Mouse (Mus musculus) cerebellum, adult 9-11 months (tissue): ENCODE results near the gene Cenpf.

Experiments
- DNase-seq: peaks from one replicate; pipeline ENCODE4 v3.0.0; 2022

Gene Cenpf

DNA sequence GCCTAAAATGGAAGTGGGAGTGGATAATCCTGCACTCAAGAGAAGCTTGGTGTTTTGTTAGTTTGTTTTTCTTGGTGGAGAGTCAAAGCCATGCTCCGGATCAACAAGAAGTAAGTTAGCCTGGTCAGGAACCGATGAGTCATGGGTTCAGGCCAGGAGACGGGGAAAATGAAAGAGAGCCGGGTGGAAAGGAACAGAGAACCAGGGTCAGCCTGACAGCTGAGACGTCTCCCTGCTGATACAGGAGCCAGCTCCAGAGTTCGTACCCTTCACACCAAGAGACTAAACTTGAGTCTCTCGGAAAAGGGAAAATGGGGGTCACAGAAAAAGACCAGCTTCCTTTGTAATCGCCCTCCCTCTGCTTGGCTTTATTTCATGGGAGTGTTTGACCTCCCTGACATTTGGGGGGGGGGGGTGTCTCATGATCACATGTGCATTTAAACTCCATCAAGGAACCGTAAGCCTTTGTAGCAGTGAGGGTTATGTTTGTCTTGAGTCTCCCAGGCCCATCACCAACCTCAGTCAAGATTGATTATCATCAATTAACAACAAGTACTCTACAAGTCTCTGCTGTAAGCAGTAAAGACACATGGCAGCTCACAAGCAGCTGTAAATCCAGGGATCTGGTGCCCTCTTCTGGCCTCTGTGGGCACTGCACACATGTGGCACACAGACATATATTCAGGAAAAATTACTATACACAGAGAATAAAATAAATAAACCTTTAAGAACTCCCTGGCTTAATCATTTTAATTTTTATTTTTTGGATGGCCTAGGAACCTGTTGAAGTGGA lies 59.7 kb downstream of the Cenpf start:
- no peak for DNase-seq

DNA sequence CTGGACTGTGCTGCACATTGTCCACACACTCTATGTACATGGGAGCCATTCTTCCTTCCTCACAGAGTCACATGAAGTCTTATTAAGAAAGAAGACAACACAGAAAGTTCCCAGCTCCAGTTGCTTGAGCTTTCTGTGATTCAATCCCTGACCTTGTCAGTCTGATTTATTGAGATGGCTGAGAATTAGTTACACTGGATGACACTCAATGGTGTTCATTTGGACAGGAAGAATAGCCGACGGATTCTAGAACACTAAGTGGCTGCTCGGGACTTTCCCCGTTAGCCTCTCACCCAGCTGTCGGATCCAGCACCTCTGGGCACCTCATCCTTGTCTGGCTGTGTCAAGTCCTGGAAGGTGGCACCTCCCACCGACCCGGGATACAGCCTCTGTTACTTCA lies 63.1 kb downstream of the Cenpf start:
- no peak for DNase-seq

DNA sequence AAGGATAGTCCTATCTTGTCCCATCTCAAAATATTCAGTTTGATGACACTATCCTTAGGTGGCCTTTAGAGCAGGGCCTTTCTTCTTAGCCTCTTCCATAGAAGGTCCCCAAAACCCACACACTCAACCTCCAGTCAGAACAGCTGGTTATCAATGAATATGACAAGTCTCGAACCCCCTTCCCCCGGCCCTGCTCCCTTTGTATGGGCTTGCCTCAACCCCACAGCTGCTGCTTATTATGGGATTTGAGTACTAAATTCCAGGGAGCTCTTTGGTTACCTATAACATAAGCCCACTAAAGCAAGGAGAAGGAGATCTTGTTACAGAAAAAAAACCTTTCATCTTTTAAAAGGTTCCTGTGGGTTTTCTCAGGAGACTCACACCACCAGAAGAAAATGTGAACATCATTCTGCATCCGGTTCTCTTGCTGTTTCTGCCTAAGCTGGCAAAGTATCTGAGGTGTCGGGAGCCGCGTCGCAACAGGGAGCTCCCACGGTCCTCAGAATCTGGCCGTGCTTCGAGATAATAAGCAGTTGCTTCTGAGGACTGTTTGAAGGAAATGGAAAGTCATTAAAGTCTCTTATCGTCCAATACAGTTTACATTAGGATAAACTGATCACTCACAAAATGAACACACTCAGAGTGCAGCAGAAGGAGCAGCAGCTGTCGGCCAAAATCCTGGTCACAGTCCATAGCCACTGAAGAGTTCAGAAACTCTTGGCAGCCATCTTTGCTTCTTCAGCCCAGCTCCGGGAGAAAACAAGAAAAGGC lies 68.7 kb downstream of the Cenpf start:
- no peak for DNase-seq

- DNase-seq, result no peak
These were observed 70.5 kb downstream of the Cenpf start for GRCm38 (mm10) chr1:189617381-189617780.

DNA sequence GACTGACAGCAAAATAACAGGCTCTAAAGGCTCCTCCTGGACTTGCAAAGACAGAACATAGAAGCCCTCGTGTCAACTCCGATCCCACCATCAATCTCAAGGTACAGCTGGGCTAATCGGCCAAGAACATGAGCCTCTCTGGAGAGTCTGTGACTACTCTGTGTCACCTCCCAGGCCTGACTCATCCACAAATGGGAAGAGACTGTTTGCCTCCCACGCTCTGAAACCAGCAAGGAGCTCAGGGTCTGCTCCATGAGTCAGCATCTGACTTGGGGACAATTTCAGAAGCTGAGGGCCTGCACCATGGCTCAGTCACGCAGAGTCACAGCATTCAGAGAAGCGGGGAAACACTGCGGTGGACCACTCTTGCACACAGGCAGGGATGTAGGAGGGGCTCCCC lies 72.6 kb downstream of the Cenpf start:
- DNase-seq, result no peak

DNA sequence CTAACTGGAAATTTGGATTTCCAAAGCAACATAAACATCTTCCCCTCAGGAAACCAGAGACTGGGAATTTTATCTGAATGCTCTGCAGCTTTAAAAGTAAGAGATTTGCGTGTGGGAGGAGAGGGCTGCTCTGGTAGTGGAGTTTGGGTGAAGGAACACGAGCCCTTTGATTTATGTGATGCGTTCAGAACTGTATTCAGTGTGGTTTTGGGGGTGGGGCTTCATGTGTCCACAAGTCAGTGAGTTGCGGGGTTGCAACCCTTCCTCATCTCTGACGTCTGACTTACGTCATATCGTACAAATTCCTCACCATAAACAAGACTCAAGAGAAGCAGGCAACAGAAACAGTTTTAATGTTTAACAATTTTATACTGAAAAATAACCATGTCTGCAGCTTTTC lies 74.8 kb downstream of the Cenpf start:
- no peak for DNase-seq

GRCm38 (mm10) chr1:189611775-189612174 lies 76.1 kb downstream of the Cenpf start:
- DNase-seq, result no peak

DNA sequence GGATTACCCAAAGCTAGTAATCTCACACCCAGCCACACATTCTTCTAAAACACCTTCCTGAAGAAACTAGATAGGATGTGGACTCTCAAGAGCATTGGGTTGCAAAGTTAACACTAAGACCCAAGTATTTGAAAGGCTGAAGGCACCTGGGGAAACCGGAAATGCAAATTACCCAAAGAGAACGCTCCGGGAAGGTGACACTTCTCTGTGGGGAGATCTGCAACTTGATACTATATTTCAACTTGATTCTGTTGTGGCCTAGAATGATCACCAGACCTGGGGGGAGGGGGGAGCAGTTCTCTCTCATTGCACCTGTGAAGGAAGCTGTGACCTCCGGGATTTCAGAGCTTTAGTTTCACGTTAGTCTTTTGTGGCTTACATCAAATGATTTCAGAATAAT lies 79.2 kb downstream of the Cenpf start:
- DNase-seq, result no peak

- DNase-seq, result no peak
These were observed 79.8 kb downstream of the Cenpf start for GRCm38 (mm10) chr1:189608039-189608438.

DNA sequence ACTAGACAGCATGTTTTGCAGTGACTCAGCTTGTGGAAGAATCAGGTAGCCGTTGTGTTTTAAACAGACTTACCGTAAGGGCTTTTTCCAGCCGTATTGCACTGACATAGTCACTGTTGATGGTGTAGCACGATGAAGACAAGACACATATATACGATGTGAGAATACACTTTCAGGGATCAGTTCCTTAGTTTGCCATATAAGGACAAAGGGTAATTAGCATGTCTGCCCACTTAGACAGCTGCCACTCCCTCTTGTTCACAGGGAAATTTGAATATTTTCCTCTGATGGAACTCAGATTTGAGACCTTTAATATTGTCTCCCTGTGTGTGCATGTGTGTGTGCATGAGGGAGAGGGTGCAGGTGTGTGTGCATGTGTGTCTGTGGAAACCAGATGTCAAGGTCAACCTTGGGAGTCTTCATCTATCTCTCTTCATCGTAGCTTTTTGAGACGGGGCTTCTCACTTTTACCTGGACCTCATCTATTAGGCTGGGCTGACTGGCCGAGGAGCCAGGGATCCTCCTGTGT lies 82.2 kb downstream of the Cenpf start:
- DNase-seq, result no peak

DNA sequence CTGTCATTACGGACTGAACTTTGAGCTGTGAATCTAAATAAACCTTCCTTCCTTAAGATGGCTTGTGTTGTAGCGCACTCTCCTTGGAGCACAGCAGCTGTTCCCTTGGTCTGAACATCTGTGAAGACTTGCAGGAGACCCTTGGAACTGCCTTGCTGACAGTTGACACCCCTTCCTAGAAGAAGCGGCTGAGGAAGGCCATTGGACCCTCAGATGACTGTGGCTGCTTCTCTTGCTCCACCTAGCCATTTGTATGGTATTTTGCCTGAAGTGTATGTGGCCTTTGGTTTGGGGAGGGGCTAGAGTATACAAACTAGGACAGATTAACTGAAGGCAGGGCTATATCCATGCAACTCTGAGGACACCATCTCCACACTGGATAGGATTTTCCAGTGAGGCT lies 90.8 kb downstream of the Cenpf start:
- DNase-seq, result no peak
